Mouse (Mus musculus): ENCODE measurements around the gene Ndufb11. TPM values are rescaled to one million over a fixed set of nuclear protein-coding genes. Genes with fewer than 3 reads are reported as not detected.

The Ndufb11 gene
- 642 and 1,017 TPM in 2 replicates for polyA plus RNA-seq (2015; fragmentation: Nextera tagmentation; extraction: Ambion mirVana)

DNA sequence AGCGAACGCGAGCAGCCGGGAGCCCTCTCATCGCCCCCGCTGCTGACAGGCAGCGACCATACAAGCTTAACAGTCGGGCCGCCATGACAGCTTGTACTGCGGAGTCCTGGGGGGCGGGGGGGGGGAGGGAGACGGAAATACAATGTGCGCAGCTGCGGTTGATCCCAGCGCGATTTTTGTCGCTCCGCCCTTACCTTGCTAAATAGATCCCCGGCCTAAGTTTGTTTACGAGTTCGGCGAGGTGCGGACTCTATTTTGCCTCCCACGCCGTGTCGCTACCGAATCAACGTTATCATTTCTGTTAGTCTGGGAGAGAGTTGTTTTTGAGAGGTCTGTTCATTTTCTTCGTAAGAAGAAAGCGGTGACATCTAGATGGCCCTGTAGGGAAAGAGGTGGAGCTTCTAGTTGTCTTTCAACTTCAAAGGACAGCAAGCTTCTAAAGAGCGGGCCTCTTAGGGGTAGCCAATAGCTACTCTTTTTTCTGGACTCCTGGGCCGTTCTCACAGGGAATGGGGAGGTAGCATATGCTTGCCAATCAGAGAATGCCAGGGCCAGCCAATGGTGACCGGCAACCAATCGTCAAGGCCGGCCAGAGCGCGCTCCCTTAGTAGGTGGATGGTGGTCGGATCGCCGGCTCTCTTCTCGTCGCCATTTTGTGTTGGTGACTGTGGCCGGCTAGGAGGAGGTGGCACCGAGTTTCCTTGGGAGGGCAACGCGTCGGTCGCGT, at the start of gene Ndufb11, which contains the start of gene Rbm10:
TSS of gene Ndufb11 (minus strand) at position 444 of the 727 bp plus-strand sequence.
TSS of gene Rbm10 (plus strand) at position 328 of the 727 bp plus-strand sequence.

GRCm38 (mm10) chrX:20658026-20658652, 40.7 kb upstream of the Ndufb11 start, which contains the start of gene Uba1:
TSS of gene Uba1 (plus strand) at chrX:20658326.

Other genes starting within 250 kb of the Ndufb11 start
- gene Jade3, start 191.9 kb downstream of the Ndufb11 start, polyA plus RNA-seq (2015; fragmentation: Nextera tagmentation; extraction: Ambion mirVana), result 1.6 and 2.6 TPM in 2 replicates
- 14.7 and 15.5 TPM in 2 replicates for gene Rgn, start 67.8 kb downstream of the Ndufb11 start, polyA plus RNA-seq (2015; fragmentation: Nextera tagmentation; extraction: Ambion mirVana)
- gene Rbm10, start 116 bp downstream of the Ndufb11 start, polyA plus RNA-seq (2015; fragmentation: Nextera tagmentation; extraction: Ambion mirVana), result 19.3 and 25.6 TPM in 2 replicates
- gene Uba1, start 40.7 kb upstream of the Ndufb11 start, polyA plus RNA-seq (2015; fragmentation: Nextera tagmentation; extraction: Ambion mirVana), result 99.3 and 125 TPM in 2 replicates
- gene Cdk16, start 70.3 kb upstream of the Ndufb11 start, polyA plus RNA-seq (2015; fragmentation: Nextera tagmentation; extraction: Ambion mirVana), result 79.5 and 107 TPM in 2 replicates
- 21.9 and 23.3 TPM in 2 replicates for gene Usp11, start 86.3 kb upstream of the Ndufb11 start, polyA plus RNA-seq (2015; fragmentation: Nextera tagmentation; extraction: Ambion mirVana)
- gene Araf, start 180.2 kb upstream of the Ndufb11 start, polyA plus RNA-seq (2015; fragmentation: Nextera tagmentation; extraction: Ambion mirVana), result 100 and 134 TPM in 2 replicates

Data from adrenal gland, postnatal 0 days (tissue).